Mouse (Mus musculus) hindbrain, postnatal 0 days (tissue): Measurements from ENCODE around the gene Bglap3. TPM values are rescaled to one million over a fixed set of nuclear protein-coding genes. Genes with fewer than 3 reads are reported as not detected.
A peak's percentile ranks its signal among the peaks of the same experiment; 100 is the strongest.

ENCODE experiments used
- ATAC-seq: fragments of 200-750 bp; cut with Nextera tagmentation; 2 replicates; pipeline ENCODE4 v1.8.0; 2017; ENCODE audit warnings: mild to moderate bottlenecking, moderate TSS enrichment, moderate library complexity
- DNase-seq: peaks from one replicate; pipeline ENCODE4 v3.0.0-alpha.2; 2015; ENCODE audit warnings: low spot score
- H3K27ac ChIP-seq: fragments of 300-500 bp; sonication (generic); 2 replicates; pipeline ENCODE4 v1.5.1; 2014; ENCODE audit warnings: mild to moderate bottlenecking
- H3K27me3 ChIP-seq: fragments of 300-500 bp; sonication (generic); 2 replicates; pipeline ENCODE4 v1.6.1; 2014; ENCODE audit warnings: low read length, mixed read lengths; ENCODE audit not compliant: insufficient read depth
- H3K36me3 ChIP-seq: fragments of 300-500 bp; sonication (generic); 2 replicates; pipeline ENCODE4 v1.6.1; 2014; ENCODE audit warnings: low read length, mixed read lengths; ENCODE audit not compliant: insufficient read depth
- H3K4me1 ChIP-seq: fragments of 300-500 bp; sonication (generic); 2 replicates; pipeline ENCODE4 v1.6.1; 2014; ENCODE audit warnings: antibody characterized with exemption, low read length, mixed read lengths; ENCODE audit not compliant: insufficient read depth
- H3K4me2 ChIP-seq: fragments of 300-500 bp; sonication (generic); 2 replicates; pipeline ENCODE4 v1.6.1; 2014; ENCODE audit warnings: low read depth, mild to moderate bottlenecking, low read length, moderate library complexity, mixed read lengths
- H3K4me3 ChIP-seq: fragments of 300-500 bp; sonication (generic); 2 replicates; pipeline ENCODE4 v1.5.1; 2014; ENCODE audit warnings: low read length
- H3K9ac ChIP-seq: fragments of 300-500 bp; sonication (generic); replicated peaks from 2 replicates; pipeline ENCODE4 v1.6.1; 2014; ENCODE audit warnings: mild to moderate bottlenecking, low read length, moderate library complexity, mixed read lengths
- H3K9me3 ChIP-seq: fragments of 300-500 bp; sonication (generic); 2 replicates; pipeline ENCODE4 v1.6.1; 2016; ENCODE audit warnings: low read length, mixed read lengths
- CTCF ChIP-seq: IDR thresholded peaks from 2 replicates; pipeline ENCODE4 v1.5.1; 2016; ENCODE audit warnings: antibody characterized with exemption, control low read depth, low read depth
- WGBS: fragments of 180-500 bp; shearing (Covaris S2); extraction: QIAGEN DNeasy Blood & Tissue Kit; methylation state at CpG from one replicate; pipeline ENCODE4 v1.1.7; 2014; 5-methylcytosine and 5-hydroxymethylcytosine counted together
- polyA plus RNA-seq: library from polyadenylated mRNA; unstranded; fragments of >200 nt; fragmentation: Nextera tagmentation; extraction: Ambion mirVana; gene quantifications from 2 replicates; pipeline ENCODE4 v1.2.1, GENCODE M21; 2015
- total RNA-seq: library from RNA; depleted of rRNA; stranded (reverse); fragments of >200 nt; gene quantifications from 2 replicates; pipeline ENCODE4 v1.2.3, GENCODE M21; 2014

Gene Bglap3
- total and polyA plus RNA-seq, 2 experiments from 2014 or later, result 0.15 TPM; not detected in 1

GRCm38 (mm10) chr3:88350732-88351131 lies 21.8 kb downstream of the Bglap3 start:
- H3K4me3 ChIP-seq, result no peak overlapping the region
- ATAC-seq (no peak), DNase-seq (no peak)
- peaks cover 98% of the 10 kb centered on the region for H3K36me3 ChIP-seq
- H3K4me1 ChIP-seq, result no peaks in the 10 kb centered on the region
- no peak overlapping the region for H3K27ac ChIP-seq
- H3K4me2 ChIP-seq, result no peak overlapping the region
- H3K9ac ChIP-seq, result no peak overlapping the region
- no peaks in the 10 kb centered on the region for H3K9me3 ChIP-seq
- no peaks in the 10 kb centered on the region for H3K27me3 ChIP-seq
- no peak for TF ChIP-seq CTCF
- WGBS, result 95% methylated on average over 13 of the region's 13 CpGs

- Histone ChIP-seq H3K4me2 (no peak overlapping the region), H3K27me3 (no peaks in the 10 kb centered on the region), H3K4me1 (peaks cover 10% of the 10 kb centered on the region; the same call in 1 of the 2 replicates), H3K36me3 (peaks cover 24% of the 10 kb centered on the region), H3K27ac (no peak overlapping the region), H3K9ac (no peak overlapping the region), H3K4me3 (no peak overlapping the region), H3K9me3 (no peaks in the 10 kb centered on the region)
- ATAC-seq, result no peak
- DNase-seq, result no peak
- WGBS, result 73% methylated on average over 3 of the region's 3 CpGs
- TF ChIP-seq CTCF, result no peak
Measured at GRCm38 (mm10) chr3:88339006-88339405, 33.5 kb downstream of the Bglap3 start.

- Histone ChIP-seq H3K9me3 (no peaks in the 10 kb centered on the region), H3K4me3 (no peak overlapping the region), H3K27ac (no peak overlapping the region), H3K4me1 (peaks cover 10% of the 10 kb centered on the region; the same call in 1 of the 2 replicates), H3K9ac (no peak overlapping the region), H3K36me3 (peaks cover 18% of the 10 kb centered on the region), H3K4me2 (no peak overlapping the region), H3K27me3 (no peaks in the 10 kb centered on the region)
- ATAC-seq (no peak), DNase-seq (no peak)
- TF ChIP-seq CTCF, result no peak
- WGBS, result 93% methylated on average over 7 of the region's 7 CpGs
Measured at GRCm38 (mm10) chr3:88338316-88338715, 34.2 kb downstream of the Bglap3 start.

GRCm38 (mm10) chr3:88337367-88338020 lies 35.0 kb downstream of the Bglap3 start:
- Histone ChIP-seq H3K36me3 (peaks cover 9% of the 10 kb centered on the region; the same call in 1 of the 2 replicates), H3K4me1 (peaks cover 10% of the 10 kb centered on the region; the same call in 1 of the 2 replicates), H3K27ac (no peak overlapping the region), H3K4me2 (peak overlapping the region; percentile 77), H3K9ac (0 out of 2 replicates have a peak overlapping the region, but pooled peaks have one; percentile 17), H3K4me3 (peak overlapping the region; percentile 81; the same call in 1 of the 2 replicates), H3K27me3 (no peaks in the 10 kb centered on the region), H3K9me3 (no peaks in the 10 kb centered on the region)
- no peak for TF ChIP-seq CTCF
- 80% methylated on average over 11 of the region's 11 CpGs for WGBS
- DNase-seq, result no peak
- no peak for ATAC-seq

- TF ChIP-seq CTCF, result no peak
- H3K27ac ChIP-seq, result peak within 1 kb of the TSS; percentile 92
- peaks cover 10% of the 10 kb centered on the region; the same call in 1 of the 2 replicates for H3K4me1 ChIP-seq
- no peaks in the 10 kb centered on the region for H3K36me3 ChIP-seq
- DNase-seq (peak; percentile 97), ATAC-seq (peak; percentile 97)
- H3K4me3 ChIP-seq, result peak within 1 kb of the TSS; percentile 81
- H3K27me3 ChIP-seq, result no peaks in the 10 kb centered on the region
- no peaks in the 10 kb centered on the region for H3K9me3 ChIP-seq
- H3K4me2 ChIP-seq, result peak within 1 kb of the TSS; percentile 77
- H3K9ac ChIP-seq, result peak within 1 kb of the TSS; percentile 85
- 1% methylated on average over 56 of the region's 66 CpGs for WGBS
Measured at GRCm38 (mm10) chr3:88336058-88337013, 36.2 kb downstream of the Bglap3 start, which contains the start of the genes Tmem79 and Smg5. Gene Tmem79 (minus strand): TSS chr3:88336148. Gene Smg5 (plus strand): TSS chr3:88336260.

GRCm38 (mm10) chr3:88335436-88336053 lies 37.0 kb downstream of the Bglap3 start:
- Histone ChIP-seq H3K9ac (peak overlapping the region; percentile 85), H3K27ac (peak overlapping the region; percentile 92), H3K4me1 (peaks cover 10% of the 10 kb centered on the region; the same call in 1 of the 2 replicates), H3K36me3 (no peaks in the 10 kb centered on the region), H3K27me3 (no peaks in the 10 kb centered on the region), H3K4me2 (peak overlapping the region; percentile 77), H3K9me3 (no peaks in the 10 kb centered on the region), H3K4me3 (peak overlapping the region; percentile 81)
- ATAC-seq (peak; percentile 69), DNase-seq (no peak)
- WGBS, result 1% methylated on average over 27 of the region's 27 CpGs
- TF ChIP-seq CTCF, result 0 out of 2 replicates have a peak, but pooled peaks have one; percentile 10
